Mouse (Mus musculus): ENCODE measurements around the gene Fam13a.

The Fam13a gene

GRCm38 (mm10) chr6:59004630-59005029 lies 19.7 kb downstream of the Fam13a start:
- DNase-seq (ENCODE audit: low read depth in 1 of 2, low spot score in 2 of 2), result no peak

GRCm38 (mm10) chr6:58999044-58999453 lies 25.3 kb downstream of the Fam13a start:
- DNase-seq (ENCODE audit: low read depth in 1 of 2, low spot score in 2 of 2), result no peak

- no peak for DNase-seq (ENCODE audit: low read depth in 1 of 2, low spot score in 2 of 2)
Measured at GRCm38 (mm10) chr6:58998528-58998927, 25.8 kb downstream of the Fam13a start.

DNA sequence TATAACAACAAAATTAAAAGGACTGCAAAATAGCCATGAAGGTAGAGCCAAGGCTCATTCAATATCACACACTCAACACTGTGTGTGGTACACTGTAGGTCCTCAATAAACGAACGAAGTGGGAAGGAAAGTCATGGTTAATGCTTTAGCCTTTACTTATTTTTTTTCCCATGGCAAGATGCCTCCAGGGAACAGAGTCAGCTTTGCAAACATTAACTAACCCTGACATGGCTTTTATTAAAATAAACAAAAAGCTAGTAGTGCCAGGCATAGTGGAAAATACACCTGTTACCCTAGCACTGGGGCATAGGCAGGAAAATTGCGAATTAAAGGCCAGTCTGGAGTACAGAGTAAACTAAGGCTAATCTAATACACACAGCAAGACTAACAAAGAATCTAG lies 35.2 kb downstream of the Fam13a start:
- no peak for DNase-seq (ENCODE audit: low read depth in 1 of 2, low spot score in 2 of 2)

DNA sequence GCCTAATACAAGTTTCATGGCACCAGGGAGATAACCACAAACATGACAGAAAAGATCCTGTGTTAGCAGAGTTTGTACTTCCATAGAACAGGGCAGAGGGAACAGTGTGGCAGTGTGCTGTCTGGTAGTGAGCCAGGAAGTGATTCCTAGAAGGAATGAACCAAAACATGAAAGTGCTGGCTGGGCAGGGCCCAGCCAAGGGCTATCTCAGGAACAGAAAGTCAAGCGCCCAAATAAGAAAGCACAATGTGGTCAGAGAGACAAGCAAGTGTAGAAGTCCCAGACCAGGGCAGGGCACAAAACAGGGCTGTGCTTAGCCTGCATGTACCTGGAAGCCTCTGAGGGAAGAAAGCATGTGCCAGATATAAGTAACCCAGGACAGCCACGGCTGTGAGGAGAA lies 35.6 kb downstream of the Fam13a start:
- DNase-seq (ENCODE audit: low read depth in 1 of 2, low spot score in 2 of 2), result no peak

DNA sequence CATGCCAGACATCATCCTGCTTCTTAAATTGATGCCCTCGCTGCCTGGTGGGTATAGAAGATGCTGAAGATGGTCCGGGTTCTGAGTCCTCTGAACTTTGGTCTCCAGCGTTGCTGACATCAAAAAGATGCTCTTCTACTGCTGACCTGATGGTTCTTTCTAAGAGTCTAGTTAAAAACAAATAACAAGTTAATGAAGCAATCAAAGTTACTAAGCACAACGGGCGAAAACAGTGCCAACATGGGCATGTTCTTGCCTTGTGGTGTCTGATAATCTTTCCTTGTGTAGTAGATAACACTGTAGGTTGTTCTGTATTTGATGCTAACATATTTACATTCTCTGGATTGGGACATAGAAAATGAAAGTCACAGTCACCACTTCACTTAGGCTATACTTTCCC lies 37.2 kb downstream of the Fam13a start:
- DNase-seq (ENCODE audit: low read depth in 1 of 2, low spot score in 2 of 2), result no peak

DNA sequence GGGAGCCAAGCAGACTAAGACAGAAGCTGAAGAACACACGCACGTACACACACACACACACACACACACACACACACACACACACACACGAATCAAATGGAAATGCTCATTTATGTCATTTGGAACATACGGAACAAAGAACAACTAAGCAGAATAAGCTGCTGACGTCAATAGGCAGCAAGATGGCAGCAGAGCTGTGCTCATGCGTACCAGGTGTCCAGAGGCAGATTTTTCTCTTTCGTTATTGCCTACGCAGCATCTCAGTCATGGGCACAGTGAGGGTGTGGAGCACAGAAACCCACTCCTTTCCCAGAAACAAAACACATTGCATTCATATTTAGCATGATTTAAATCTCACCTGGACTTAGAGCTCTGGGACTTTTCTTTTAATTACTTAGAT lies 39.2 kb downstream of the Fam13a start:
- no peak for DNase-seq (ENCODE audit: low read depth in 1 of 2, low spot score in 2 of 2)

DNA sequence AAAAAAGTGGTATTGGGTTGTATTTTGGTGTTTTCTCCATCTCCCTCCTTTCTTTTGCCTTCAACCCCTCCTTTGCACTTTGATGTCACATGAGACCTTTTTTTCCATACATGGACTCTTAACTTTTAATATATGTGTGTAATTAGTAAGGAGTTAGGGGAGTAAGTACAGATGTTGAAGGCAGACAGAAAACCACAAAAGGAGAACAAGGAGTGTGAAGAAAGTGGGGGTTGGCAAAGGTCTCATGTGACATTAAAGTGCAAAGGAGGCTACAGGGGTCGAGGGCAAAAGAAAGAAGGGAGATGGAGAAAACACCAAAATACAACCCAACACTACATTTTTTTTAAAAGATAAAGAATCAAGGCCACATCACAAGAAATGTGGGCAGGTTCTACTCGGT lies 49.1 kb downstream of the Fam13a start:
- DNase-seq (ENCODE audit: low read depth in 1 of 2, low spot score in 2 of 2), result no peak

DNA sequence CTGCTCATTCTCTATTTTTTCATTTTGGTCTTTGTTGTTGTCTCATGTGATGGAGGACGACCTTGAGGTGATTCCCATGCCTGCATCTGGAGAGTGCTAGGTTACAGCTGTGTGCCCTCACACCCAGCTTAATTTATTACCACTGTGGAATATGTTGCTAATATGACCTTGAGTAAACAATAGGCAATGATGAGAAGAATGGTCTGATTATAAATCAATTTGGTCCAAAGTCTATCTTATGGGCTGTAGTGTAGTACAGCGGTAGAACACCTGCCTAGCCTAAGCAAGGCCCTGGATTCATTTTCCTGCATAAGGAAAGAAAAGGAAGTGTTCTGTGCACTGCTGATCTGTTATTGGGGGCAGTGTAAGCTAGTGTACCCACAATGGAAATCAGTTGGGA lies 49.9 kb downstream of the Fam13a start:
- DNase-seq (ENCODE audit: low read depth in 1 of 2, low spot score in 2 of 2), result no peak

GRCm38 (mm10) chr6:58972873-58973272 lies 51.5 kb downstream of the Fam13a start:
- no peak for DNase-seq (ENCODE audit: low read depth in 1 of 2, low spot score in 2 of 2)

- DNase-seq (ENCODE audit: low read depth in 1 of 2, low spot score in 2 of 2), result no peak
Measured at GRCm38 (mm10) chr6:58968272-58968671, 56.1 kb downstream of the Fam13a start.

DNA sequence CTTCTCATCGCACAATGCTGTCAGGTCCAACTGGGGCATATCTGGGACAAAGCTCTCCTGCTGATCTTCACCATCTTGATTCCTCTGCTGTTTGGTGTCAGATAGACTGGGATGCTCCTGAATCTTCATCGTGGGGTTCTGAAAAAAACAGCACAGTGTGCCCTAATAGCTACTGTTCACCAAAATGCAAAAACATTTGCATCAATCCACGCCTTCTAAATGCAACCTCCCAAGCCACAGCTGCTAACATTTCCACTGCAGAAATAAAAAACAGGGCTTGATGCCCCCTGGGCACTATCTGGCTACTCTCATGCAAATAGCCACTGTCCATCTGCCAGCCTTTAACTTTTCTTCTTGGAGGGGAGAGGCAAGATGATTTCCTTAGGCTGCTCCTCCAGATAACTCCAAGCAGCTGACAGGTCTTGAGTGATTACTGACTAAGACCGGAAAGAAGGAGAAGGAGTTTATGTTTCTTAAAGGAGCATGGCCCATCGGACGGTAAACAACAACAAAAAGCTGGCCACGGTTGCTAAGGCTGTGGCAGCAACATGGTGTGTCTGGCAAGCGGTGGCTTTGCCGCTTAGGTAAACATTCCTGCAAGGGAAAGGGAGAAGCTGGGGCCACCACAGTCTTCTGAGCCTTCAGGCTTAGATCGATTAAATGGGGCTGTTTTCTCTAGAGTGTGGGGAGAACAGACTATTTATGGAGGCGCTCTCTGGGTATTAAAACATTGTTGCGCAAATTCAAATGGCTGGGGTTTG lies 59.1 kb downstream of the Fam13a start:
- DNase-seq (ENCODE audit: low read depth in 1 of 2, low spot score in 2 of 2), result no peak

DNA sequence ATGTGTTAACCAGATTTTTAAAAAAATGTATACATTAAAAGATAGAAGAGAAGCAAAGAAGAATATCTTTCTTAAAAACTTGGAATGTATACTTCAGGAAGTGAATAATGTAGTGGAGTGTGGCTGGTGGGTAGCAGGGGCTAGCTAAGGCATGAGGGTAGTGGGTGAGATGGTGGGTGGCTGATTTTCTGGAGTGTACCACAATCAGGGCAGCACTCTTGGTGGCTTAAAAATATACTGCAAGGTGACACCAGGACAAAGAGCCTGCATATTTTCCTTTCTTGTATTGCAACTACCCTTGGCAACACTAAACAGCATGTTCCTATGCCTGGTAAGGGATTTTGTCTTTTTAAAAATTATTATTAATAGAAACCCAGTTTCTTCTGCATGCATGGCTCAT lies 59.8 kb downstream of the Fam13a start:
- no peak for DNase-seq (ENCODE audit: low read depth in 1 of 2, low spot score in 2 of 2)

GRCm38 (mm10) chr6:58964091-58964490 lies 60.3 kb downstream of the Fam13a start:
- no peak for DNase-seq (ENCODE audit: low read depth in 1 of 2, low spot score in 2 of 2)

- no peak for DNase-seq (ENCODE audit: low read depth in 1 of 2, low spot score in 2 of 2)
Measured at GRCm38 (mm10) chr6:58962691-58963090, 61.7 kb downstream of the Fam13a start.

DNA sequence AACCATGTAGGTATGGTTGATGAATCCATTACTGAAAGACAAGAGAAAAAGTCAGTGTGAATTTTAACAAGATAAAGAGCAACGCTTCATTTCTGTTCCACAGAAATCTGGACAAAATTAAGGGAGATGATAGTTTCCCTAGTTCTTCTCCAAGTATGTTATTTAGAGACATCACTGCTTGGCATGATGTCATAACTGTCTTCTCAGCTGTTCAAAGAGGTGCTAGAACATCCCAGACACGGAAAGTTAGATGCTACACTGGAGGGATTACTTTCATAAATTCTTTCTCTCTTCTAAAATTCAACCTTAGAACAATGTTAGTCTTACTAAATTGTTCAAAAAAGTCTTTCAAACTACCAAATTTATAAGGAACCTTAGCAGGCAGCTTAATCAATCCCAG lies 63.8 kb downstream of the Fam13a start:
- no peak for DNase-seq (ENCODE audit: low read depth in 1 of 2, low spot score in 2 of 2)

GRCm38 (mm10) chr6:58951128-58951992 lies 73.0 kb downstream of the Fam13a start:
- no peak for DNase-seq (ENCODE audit: low read depth in 1 of 2, low spot score in 2 of 2)

- no peak for DNase-seq (ENCODE audit: low read depth in 1 of 2, low spot score in 2 of 2)
Measured at GRCm38 (mm10) chr6:58950410-58950809, 73.9 kb downstream of the Fam13a start.

DNA sequence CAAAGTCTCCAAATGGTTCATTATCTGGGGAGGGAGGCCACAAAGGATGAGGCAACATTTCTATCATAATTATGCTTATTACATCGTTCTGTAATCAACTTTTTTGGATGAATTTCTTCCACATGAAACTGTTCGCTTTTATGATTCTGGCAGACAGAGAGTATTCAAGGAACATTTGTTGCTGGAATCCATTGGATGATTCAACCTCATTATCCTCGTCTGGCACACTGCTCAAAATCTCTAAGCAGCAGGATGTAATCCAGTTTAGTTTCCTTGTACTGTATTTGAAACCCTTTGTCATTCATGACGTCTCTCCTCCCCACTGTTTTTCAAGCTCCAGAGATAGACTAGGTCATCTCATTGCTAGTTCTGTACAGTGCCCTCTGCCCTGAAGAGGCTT lies 77.5 kb downstream of the Fam13a start:
- DNase-seq (ENCODE audit: low read depth in 1 of 2, low spot score in 2 of 2), result no peak

DNA sequence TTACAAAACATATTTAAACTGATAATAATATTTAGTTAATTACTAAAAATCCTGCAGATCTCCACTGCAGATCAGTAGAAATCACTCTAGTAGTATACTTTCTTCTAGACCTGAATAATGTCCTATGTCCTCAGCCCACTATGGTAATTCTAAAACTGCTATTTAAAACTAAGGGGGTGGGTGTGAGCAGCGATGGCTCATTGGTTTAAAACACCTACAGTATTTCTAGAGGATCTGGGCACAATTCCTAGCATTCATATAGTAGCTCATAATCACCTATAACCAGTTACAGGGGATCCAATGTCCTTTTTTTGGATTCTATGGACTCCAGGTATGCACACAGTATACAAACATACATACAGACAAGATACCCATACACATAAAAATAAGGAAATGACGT lies 78.1 kb downstream of the Fam13a start:
- no peak for DNase-seq (ENCODE audit: low read depth in 1 of 2, low spot score in 2 of 2)

GRCm38 (mm10) chr6:58943958-58944357 lies 80.4 kb downstream of the Fam13a start:
- DNase-seq (ENCODE audit: low read depth in 1 of 2, low spot score in 2 of 2), result no peak

DNA sequence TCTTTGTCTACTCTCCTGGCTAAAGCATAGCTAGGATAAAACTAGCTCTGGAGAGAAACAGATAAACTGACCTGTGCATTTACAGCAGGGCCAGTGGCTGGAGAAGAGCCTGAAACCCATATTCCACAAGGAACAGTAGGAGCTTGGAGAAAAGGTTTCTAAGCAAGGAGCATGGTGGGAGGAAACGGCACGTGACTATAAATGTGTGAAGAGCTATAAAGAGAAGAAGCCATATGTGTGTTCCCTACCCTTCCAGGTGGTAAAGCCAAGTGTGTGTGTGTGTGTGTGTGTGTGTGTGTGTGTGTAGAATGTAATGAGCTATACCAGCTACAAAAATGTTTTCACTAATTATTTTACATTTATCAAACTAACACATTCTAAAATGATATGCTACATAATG lies 82.1 kb downstream of the Fam13a start:
- no peak for DNase-seq (ENCODE audit: low read depth in 1 of 2, low spot score in 2 of 2)

Data from monocyte, adult 2 months (primary cell).